Mouse (Mus musculus) T-helper 17 cell (primary cell): ENCODE results near the gene Krtap13.
"Not testable (repeated sequence)": the region's sequence is repeated elsewhere in the genome, so short reads cannot be mapped to it uniquely, and the experiment has no call there.

Source experiments
- in situ Hi-C, 2 experiments: fragments of 300-600 bp; cut with MboI, MseI; formaldehyde crosslinking; loops; 1 replicate in 1 of 2; 2 replicates in 1 of 2; pipeline ENCODE4 v1.15.1; 2025; ENCODE audit warnings: high pct_unique_total_duplicates in 2 of 2

The Krtap13 gene

DNA sequence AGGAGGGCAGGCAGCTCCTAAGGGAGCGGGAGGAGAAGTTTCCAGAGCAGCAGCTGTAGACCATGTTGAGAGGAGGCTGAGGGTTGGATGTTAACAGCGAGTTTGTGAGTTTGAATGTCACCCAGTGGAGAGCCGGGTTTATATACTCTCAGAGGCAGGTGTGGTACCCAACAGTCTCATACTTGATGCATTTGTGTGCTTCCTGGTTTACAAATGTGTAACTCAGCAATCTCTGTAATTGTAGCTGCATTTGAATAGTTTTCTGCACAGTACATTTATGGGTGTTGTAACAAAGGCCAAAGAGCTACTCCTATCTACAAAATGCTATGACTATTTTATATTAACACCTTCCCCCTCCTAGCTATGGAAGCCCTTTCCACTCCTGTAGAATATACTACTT lies at the start of gene Krtap13:
Gene Krtap13 (minus strand): TSS at position 101 of the 400 bp plus-strand sequence.
- in situ Hi-C loops, result not testable (repeated sequence)

DNA sequence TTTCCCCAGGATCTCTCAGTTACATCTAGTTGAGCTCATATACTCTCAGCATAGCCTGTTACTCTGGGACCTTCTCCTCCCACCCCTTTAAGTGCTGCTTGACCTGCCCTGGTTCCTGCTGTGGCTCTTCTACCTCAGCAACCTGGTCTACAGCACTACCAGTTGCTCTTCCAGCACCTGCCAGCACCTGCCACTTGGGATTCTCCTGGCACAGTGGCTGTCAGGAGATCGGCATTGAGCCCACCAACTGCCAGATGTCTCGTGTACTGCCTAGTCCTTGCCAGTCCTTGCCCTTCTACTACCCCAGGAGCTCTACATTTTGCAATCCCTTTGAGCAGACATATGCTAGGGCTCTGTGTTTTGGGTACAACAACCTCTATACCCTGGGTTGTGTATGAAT lies 35.4 kb upstream of the Krtap13 start:
- in situ Hi-C loops, result no loop called here

DNA sequence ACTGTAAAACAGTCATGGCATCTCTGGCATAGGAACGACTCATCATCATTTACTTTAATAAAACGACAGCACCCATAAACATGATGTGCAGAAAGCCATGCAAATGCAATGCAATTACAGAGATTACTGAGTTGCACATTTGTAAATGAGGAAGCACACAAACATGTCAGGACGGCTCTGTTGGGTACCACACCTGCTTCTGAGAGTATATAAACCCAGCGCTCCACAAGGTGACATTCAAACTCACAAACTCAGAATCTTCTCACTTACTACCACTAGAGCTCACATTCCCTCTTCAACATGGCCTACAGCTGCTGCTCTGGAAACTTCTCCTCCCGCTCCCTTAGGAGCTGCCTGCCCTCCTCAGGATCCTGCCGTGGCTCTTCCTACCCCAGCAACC lies 26.2 kb upstream of the Krtap13 start, which contains the start of gene Gm5965:
Gene Gm5965 (plus strand): TSS at position 301 of the 400 bp plus-strand sequence.
- in situ Hi-C loops, result no loop called here

DNA sequence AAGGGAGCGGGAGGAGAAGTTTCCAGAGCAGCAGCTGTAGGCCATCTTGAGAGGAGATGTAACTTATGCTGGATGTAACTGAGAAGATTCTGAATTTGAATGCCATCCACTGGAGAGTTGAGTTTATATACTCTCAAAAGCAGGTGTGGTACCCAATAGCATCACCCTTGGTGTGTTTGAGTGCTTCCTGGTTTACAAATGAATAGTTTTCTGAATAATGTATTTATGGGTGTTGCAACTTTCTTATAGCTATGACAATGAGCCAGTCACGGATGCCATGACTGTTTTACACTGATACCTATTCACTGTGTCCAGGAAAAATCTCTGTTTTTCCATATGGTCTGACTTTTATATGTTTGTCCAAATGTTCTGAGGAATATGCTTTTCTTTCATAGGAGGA lies 22.7 kb upstream of the Krtap13 start, which contains the start of gene 2310057N15Rik:
Gene 2310057N15Rik (minus strand): TSS at position 101 of the 400 bp plus-strand sequence.
- in situ Hi-C loops, result no loop called here

DNA sequence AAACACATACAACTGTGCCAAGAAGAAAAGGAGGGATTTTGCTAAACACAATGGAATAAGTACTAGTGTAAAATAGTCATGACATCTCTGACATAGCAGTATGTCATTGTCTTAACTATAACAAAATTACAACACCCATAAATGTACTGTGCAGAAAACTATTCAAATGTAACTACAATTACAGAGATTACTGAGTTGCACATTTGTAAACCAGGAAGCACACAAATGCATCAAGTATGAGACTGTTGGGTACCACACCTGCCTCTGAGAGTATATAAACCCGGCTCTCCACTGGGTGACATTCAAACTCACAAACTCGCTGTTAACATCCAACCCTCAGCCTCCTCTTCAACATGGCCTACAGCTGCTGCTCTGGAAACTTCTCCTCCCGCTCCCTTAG lies 7.1 kb upstream of the Krtap13 start, which contains the start of gene 2310034C09Rik:
Gene 2310034C09Rik (plus strand): TSS at position 301 of the 400 bp plus-strand sequence.
- in situ Hi-C loops, result not testable (repeated sequence)

DNA sequence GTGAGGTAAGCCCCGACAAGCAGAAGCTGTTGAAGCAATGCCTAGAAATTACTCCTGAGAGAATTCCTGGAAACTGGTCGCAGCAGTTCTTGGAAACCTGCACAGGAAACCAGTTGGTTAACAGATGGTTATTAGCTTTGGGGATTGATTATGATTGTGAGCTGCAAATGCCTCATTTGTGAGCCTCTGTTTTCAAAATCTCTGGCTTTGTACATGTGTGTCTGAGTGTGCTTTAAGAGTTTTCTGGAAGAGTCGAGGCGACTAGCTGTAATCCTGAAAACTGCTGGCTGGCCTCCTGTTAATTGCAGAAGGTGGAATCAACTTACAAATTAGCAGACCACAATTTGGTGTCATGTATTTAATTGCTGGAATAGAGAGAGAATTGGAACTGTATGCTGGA lies 3.5 kb downstream of the Krtap13 start:
- in situ Hi-C loops, result loop anchor here in 1 of 2 experiments (10.0 kb wide), 1 partner anchor 367 kb away; no protein-coding TSS in a partner anchor

DNA sequence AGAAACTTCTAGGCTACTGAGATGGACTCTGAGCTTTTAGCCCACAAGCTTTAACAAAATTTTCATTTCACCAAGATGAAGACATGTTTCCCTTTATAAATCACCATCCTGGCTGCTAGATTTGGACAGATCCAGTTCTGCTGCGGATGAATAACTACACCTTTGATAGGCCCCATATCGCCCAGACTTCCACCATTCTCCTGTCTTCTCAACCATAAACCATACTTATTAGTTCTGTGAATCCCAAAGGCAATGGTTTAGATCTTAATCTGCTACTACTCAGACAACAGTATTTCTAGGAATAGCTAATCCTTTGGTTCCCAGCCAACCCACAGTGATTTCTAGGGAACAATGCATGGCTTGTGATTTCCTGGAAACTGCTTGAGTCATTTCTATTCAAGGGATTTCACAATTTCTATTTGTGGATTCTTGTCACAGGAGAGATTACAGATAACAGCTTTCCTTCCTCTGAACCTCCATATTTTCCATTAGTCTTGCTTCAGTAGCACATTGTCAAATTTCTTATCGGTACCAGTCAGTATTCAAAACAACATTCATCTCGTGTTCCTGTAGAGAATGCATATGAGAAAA lies 6.6 kb downstream of the Krtap13 start:
- in situ Hi-C loops, result loop anchor here in 1 of 2 experiments (10.0 kb wide), 1 partner anchor 370 kb away; no protein-coding TSS in a partner anchor

DNA sequence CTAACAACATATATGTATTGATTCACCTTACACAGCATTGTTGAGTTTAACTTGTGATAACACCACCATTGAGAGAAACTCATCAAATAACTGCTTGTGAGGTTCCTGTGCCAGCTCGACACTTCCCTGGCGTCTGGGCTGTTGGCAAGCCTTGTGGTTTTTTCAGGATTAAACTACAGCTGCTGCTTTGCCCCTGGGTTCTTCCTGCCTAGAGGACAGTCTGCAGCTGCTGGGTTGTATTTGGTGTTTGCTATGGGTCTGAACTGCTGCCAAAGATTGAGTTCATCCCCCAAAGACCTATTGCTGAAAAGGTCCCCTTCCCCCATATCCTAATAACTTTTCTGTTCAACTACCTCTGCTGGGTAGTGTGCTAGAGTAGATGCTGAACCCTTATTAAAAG lies 16.0 kb downstream of the Krtap13 start:
- in situ Hi-C loops, result no loop called here

DNA sequence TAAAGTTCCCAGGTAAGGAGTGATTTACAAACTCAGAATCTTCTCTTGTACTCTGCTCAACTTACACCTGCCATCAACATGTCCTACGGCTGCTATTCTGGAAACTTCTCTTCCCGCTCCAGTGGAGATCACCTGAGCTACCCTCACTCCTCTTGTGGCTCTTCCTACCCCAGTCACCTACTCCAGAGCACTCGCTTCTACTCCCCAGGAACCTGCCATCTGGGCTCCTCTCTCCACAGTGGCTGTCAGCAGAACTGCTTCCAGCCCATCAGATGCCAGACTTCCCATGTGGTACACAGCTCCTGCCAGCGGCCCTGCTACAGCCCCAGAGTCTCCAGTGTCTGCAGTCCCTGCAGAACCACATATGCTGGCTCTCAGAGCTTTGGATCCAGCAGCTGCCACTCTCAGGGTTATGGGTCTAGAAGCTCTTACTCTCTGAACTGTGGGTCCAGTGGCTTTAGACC lies 22.6 kb downstream of the Krtap13 start, which contains the start of gene Krtap13-1:
Gene Krtap13-1 (plus strand): TSS at position 51 of the 464 bp plus-strand sequence.
- in situ Hi-C loops, result no loop called here

DNA sequence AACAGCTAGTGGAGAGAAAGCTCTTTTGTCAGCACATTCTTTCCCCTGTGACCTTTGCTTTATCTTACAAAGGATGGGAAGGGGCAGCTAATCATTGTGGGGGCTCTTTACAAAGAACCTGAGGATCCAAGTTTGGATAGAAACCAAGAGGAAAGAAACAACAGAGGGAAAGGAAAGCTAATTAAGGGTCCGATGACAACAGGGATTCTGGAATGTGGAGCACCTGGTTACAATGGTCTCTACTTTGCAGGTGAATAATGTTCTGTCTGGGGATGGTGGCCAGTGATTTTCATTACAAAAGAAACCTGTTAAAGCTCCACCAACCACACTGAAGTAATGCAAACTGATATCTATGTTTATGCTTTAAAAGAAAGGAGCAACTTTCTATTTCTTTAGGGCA lies 31.4 kb downstream of the Krtap13 start:
- in situ Hi-C loops, result no loop called here

DNA sequence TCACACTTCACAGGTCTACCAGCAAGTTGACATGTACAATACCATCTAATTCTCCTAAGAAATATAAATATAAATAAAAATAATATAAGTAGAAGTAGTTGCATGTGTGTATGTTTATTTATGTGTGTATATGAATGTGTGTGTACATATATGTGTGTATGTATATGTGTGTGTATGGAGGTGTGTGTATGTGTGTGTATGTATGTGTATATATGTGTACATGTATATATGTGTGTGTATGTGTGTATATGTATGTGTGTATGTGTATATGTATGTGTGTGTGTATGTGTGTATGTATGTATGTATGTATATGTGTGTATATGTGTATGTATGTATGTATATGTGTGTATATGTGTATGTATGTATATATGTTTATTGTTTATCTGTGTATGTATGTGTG lies 34.9 kb downstream of the Krtap13 start:
- in situ Hi-C loops, result no loop called here

DNA sequence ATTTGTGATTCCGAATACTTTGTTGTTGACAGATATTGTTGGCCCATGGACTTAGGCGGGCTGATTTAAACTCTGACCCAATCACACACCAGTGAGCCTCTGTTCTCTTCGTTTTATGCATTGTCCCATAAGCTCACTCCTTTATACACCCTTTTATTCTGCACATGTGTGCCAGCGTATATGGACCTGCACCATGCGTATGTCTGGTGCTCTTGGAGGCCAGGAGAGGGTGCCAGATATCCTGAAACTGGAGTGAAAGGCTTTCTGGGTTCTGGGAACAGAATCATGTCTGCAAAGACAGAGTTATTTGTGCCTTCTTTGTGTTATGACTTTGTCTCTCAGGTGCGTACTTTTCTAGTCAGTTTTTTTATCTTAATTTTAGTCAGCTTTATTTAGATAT lies 40.2 kb downstream of the Krtap13 start:
- in situ Hi-C loops, result no loop called here

DNA sequence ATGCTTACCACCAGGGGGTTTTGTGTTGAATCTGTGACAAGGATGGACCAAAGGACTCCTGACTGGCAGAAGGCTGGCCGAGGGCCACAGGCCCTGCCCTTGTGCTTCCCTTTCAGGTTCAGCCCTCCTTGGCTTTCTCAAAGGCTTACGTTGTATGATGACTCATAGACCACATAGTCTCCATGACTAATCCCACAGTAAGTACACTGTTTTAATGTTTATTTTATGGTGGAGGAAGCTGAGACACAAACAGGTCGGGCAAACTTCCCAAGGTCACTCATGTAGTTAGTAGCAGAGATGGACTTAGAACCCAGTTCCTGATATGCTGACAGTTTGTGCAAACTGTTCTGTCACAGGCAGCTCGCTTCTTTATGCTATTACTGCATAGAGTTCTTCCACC lies 40.7 kb downstream of the Krtap13 start:
- in situ Hi-C loops, result no loop called here

DNA sequence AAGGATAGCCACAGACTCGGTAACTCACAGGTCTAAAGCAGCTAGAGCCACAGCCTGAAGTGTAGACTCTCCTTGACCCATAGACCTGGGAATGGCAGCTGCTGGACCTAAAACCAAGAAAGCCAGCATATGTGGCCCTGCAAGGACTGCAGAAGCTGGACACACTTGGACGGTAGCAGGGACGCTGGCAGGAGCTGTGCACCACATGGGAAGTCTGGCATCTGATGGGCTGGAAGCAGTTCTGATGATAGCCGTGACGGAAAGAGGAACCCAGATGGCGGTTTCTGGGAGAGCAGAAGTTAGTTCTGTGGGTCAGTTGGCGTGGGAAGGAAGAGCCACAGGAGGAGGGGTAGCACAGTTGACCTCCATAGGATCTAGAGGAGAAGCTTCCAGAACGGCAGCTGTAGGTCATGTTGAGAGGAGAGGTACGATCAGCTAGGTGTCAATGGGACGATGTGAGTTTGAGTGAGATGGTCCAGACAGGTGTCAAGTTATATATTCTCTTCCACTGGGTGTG lies 43.9 kb downstream of the Krtap13 start, which contains the start of gene 2310061N02Rik:
Gene 2310061N02Rik (minus strand): TSS at position 467 of the 517 bp plus-strand sequence.
- in situ Hi-C loops, result no loop called here

DNA sequence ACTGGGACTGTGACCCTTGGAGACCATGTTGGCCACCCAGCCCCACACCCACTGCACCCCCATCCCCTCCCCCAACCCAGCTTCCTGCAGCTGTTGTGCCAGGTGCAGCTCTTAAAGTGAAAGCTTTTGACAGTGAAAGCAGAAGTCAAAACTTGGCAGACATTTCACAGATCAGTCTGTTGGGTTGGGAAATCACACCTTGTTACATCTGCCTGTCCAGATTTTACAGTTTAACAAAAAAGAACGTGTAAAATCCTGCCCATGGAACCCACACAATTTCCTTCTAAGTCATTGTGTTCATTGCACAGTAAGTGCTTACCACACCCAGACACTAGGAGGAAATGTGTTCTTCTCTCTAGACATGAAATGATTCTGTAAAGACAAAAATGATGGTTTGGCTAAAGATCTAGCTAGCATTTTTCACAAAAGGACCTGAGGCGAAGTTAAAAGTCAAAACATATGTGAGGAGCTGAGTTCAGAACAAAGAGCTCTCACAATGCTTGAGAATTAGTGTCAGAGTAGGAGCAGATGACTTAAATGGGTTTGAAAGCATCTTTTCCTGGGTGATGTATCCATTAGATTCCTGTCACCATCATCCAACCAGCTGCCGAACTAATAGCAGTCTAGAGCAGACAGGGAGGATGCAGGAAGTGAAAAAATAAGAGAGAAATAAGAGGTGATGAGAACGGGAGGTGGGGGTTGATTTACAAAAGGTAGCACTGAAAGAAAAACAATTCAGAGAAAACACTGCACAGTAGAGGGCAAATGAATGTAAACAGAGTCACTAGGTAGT lies 50.2 kb downstream of the Krtap13 start:
- in situ Hi-C loops, result no loop called here
